Mouse (Mus musculus) myocyte (in vitro differentiated cells): ENCODE results near the gene Tmem229a.

Source experiments
- CEBPB ChIP-seq: IDR thresholded peaks from 2 replicates; pipeline ENCODE4 v1.6.1; 2011; ENCODE audit warnings: mild to moderate bottlenecking, moderate library complexity; ENCODE audit not compliant: poor library complexity, insufficient read depth, severe bottlenecking
- E2F4 ChIP-seq: IDR thresholded peaks from one replicate; pipeline ENCODE4 v1.6.1; 2011; ENCODE audit warnings: mild to moderate bottlenecking, control low read depth, moderate library complexity; ENCODE audit not compliant: insufficient read depth
- MAX ChIP-seq: IDR thresholded peaks from one replicate; pipeline ENCODE4 v1.6.1; 2011; ENCODE audit warnings: low read depth, mild to moderate bottlenecking, control low read depth
- MYOD1 ChIP-seq, 3 experiments: IDR thresholded peaks; one replicate each; pipeline ENCODE4 v1.6.1; 2011; ENCODE audit warnings: control low read depth in 2 of 3, low read depth in 2 of 3, mild to moderate bottlenecking in 2 of 3, moderate library complexity in 1 of 3; ENCODE audit not compliant: insufficient read length in 2 of 3, control insufficient read depth in 1 of 3
- POLR2A ChIP-seq: IDR thresholded peaks from one replicate; pipeline ENCODE4 v1.6.1; 2011; ENCODE audit warnings: low read depth, mild to moderate bottlenecking, control low read depth, moderate library complexity; ENCODE audit not compliant: insufficient read length
- POLR2AphosphoS2 ChIP-seq: IDR thresholded peaks from one replicate; pipeline ENCODE4 v1.6.1; 2011; ENCODE audit warnings: low read depth, control low read depth; ENCODE audit not compliant: insufficient read length
- TCF12 ChIP-seq: IDR thresholded peaks from one replicate; pipeline ENCODE4 v1.6.1; 2011; ENCODE audit warnings: mild to moderate bottlenecking, control low read depth; ENCODE audit not compliant: poor library complexity, insufficient read depth, severe bottlenecking
- TCF3 ChIP-seq: IDR thresholded peaks from one replicate; pipeline ENCODE4 v1.6.1; 2011; ENCODE audit warnings: low read depth, control low read depth; ENCODE audit not compliant: insufficient read length
- USF1 ChIP-seq: IDR thresholded peaks from one replicate; pipeline ENCODE4 v1.6.1; 2011; ENCODE audit warnings: low read depth, mild to moderate bottlenecking, control low read depth, moderate library complexity

DNA sequence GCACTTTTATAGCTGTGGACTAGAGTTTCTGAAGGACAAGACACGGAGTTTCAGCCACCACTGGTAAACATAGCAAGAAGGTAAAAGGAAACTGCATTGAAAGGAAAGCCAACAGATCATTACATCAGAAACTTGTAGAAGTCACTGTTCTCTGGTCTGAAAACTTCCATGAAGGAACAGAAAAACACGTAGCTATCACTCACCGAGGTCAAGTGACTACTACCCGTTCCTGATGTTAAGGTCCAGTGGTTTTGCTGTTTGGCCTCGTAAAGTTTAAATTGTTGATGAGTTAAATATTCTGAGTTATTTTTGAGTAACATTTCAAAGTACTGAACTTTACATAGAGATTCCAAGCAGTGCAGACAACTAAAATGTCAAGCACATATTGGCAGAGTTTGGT, 2.0 kb downstream of the Tmem229a start:
- TF ChIP-seq TCF3 (no peak), MAX (no peak), TCF12 (no peak), POLR2AphosphoS2 (no peak), POLR2A (no peak), USF1 (no peak), E2F4 (no peak), CEBPB (no peak), MYOD1 (IDR thresholded peaks at IDR 0.05; ENCODE audit: control insufficient read depth in 1 of 3, insufficient read length in 2 of 3, low read depth in 2 of 3) (no peak)
